Mouse (Mus musculus) MEL (cell line): Measurements from ENCODE around the gene Dgcr2. TPM values are rescaled to one million over a fixed set of nuclear protein-coding genes. Genes with fewer than 3 reads are reported as not detected.

ENCODE experiments used
- DNase-seq: peaks from one replicate; pipeline ENCODE4 v3.0.0; 2011; ENCODE audit warnings: low read depth, low spot score
- H3K27ac ChIP-seq: 2 replicates; pipeline ENCODE4 v1.5.1; 2012; ENCODE audit warnings: low read depth, mild to moderate bottlenecking, control low read depth, low read length, moderate library complexity; ENCODE audit not compliant: control insufficient read depth
- H3K27me3 ChIP-seq, 2 experiments: fragments of 150-350 bp in 1 of 2; sonication (generic) in 1 of 2; 2 replicates each; pipeline ENCODE4 v1.6.1; 2012; ENCODE audit warnings: low read length in 2 of 2, mild to moderate bottlenecking in 2 of 2, improper control_type of control experiment in 1 of 2, moderate library complexity in 1 of 2; ENCODE audit not compliant: insufficient read depth in 2 of 2, control insufficient read depth in 1 of 2
- H3K36me3 ChIP-seq, 2 experiments: 2 replicates each; pipeline ENCODE4 v1.6.1; 2012 to 2014; ENCODE audit warnings: low read length in 2 of 2, improper control_type of control experiment in 1 of 2, inconsistent platforms in 1 of 2, mild to moderate bottlenecking in 1 of 2; ENCODE audit not compliant: insufficient read depth in 2 of 2, control insufficient read depth in 1 of 2
- H3K4me1 ChIP-seq, 2 experiments: fragments of 150-350 bp in 1 of 2; sonication (generic) in 1 of 2; 2 replicates each; pipeline ENCODE4 v1.6.1; 2012; ENCODE audit warnings: low read length in 2 of 2, improper control_type of control experiment in 1 of 2, mild to moderate bottlenecking in 1 of 2; ENCODE audit not compliant: insufficient read depth in 2 of 2, control insufficient read depth in 1 of 2
- H3K4me3 ChIP-seq, 2 experiments: fragments of 150-350 bp in 1 of 2; sonication (generic) in 1 of 2; 2 replicates each; pipeline ENCODE4 v1.5.1; 2012; ENCODE audit warnings: low read depth in 2 of 2, low read length in 2 of 2, mild to moderate bottlenecking in 2 of 2, moderate library complexity in 2 of 2, control low read depth in 1 of 2, improper control_type of control experiment in 1 of 2; ENCODE audit not compliant: control insufficient read depth in 1 of 2, insufficient read depth in 1 of 2
- H3K79me2 ChIP-seq: 2 replicates; pipeline ENCODE4 v1.6.1; 2012; ENCODE audit warnings: mild to moderate bottlenecking, low read length, moderate library complexity; ENCODE audit not compliant: control insufficient read depth, poor library complexity, insufficient read depth
- H3K9ac ChIP-seq: 2 replicates; pipeline ENCODE4 v1.6.1; 2012; ENCODE audit warnings: low read depth, mild to moderate bottlenecking, control low read depth, low read length, moderate library complexity; ENCODE audit not compliant: control insufficient read depth, poor library complexity, severe bottlenecking
- H3K9me3 ChIP-seq: fragments of 150-350 bp; sonication (generic); replicated peaks from 2 replicates; pipeline ENCODE4 v1.6.1; 2012; ENCODE audit warnings: mild to moderate bottlenecking, low read length, improper control_type of control experiment, moderate library complexity; ENCODE audit not compliant: insufficient read depth
- CHD1 ChIP-seq: IDR thresholded peaks from 2 replicates; pipeline ENCODE4 v1.6.1; 2012; ENCODE audit warnings: low read depth, mild to moderate bottlenecking, inconsistent platforms, low read length, improper control_type of control experiment
- CHD2 ChIP-seq: IDR thresholded peaks from 2 replicates; pipeline ENCODE4 v1.6.1; 2011; ENCODE audit warnings: low read length, improper control_type of control experiment
- E2F4 ChIP-seq: IDR thresholded peaks from 2 replicates; pipeline ENCODE4 v1.6.1; 2011; ENCODE audit warnings: low read depth, low read length, improper control_type of control experiment, borderline replicate concordance
- ELF1 ChIP-seq: IDR thresholded peaks from 2 replicates; pipeline ENCODE4 v1.6.1; 2014; ENCODE audit warnings: low read depth, mild to moderate bottlenecking, inconsistent platforms, low read length, improper control_type of control experiment, moderate library complexity
- EP300 ChIP-seq, 2 experiments: IDR thresholded peaks; 2 replicates each; pipeline ENCODE4 v1.6.1; 2011; ENCODE audit warnings: improper control_type of control experiment in 2 of 2, low read length in 2 of 2, low read depth in 1 of 2, mild to moderate bottlenecking in 1 of 2
- ETS1 ChIP-seq: IDR thresholded peaks from 2 replicates; pipeline ENCODE4 v1.6.1; 2012; ENCODE audit warnings: low read depth, mild to moderate bottlenecking, inconsistent platforms, low read length, improper control_type of control experiment, moderate library complexity
- GABPA ChIP-seq: IDR thresholded peaks from 2 replicates; pipeline ENCODE4 v1.6.1; 2012; ENCODE audit warnings: low read depth, mild to moderate bottlenecking, inconsistent platforms, low read length, improper control_type of control experiment, moderate library complexity
- GATA1 ChIP-seq: IDR thresholded peaks from 2 replicates; pipeline ENCODE4 v1.6.1; 2011; ENCODE audit warnings: low read depth, low read length, improper control_type of control experiment
- HCFC1 ChIP-seq: IDR thresholded peaks from 2 replicates; pipeline ENCODE4 v1.6.1; 2012; ENCODE audit warnings: low read depth, mild to moderate bottlenecking, inconsistent platforms, low read length, improper control_type of control experiment, moderate library complexity
- JUND ChIP-seq: IDR thresholded peaks from 2 replicates; pipeline ENCODE4 v1.6.1; 2011; ENCODE audit warnings: low read depth, mild to moderate bottlenecking, improper control_type of control experiment, low read length
- KAT2A ChIP-seq: conservative IDR thresholded peaks from 2 replicates; pipeline ENCODE4 v1.6.1; 2012; ENCODE audit warnings: low read depth, low read length, improper control_type of control experiment, inconsistent platforms
- MAX ChIP-seq: IDR thresholded peaks from 2 replicates; pipeline ENCODE4 v1.6.1; 2011; ENCODE audit warnings: low read length, improper control_type of control experiment
- MAZ ChIP-seq: IDR thresholded peaks from 2 replicates; pipeline ENCODE4 v1.6.1; 2012; ENCODE audit warnings: low read depth, mild to moderate bottlenecking, inconsistent platforms, low read length, improper control_type of control experiment
- MEF2A ChIP-seq: IDR thresholded peaks from 2 replicates; pipeline ENCODE4 v1.6.1; 2014; ENCODE audit warnings: low read depth, mild to moderate bottlenecking, inconsistent platforms, low read length, improper control_type of control experiment; ENCODE audit not compliant: poor library complexity, insufficient replicate concordance, severe bottlenecking; ENCODE audit errors: extremely low read depth
- MYC ChIP-seq: IDR thresholded peaks from 2 replicates; pipeline ENCODE4 v1.6.1; 2011; ENCODE audit warnings: low read depth, mild to moderate bottlenecking, low read length, improper control_type of control experiment, moderate library complexity
- NELFE ChIP-seq: IDR thresholded peaks from 2 replicates; pipeline ENCODE4 v1.6.1; 2011; ENCODE audit warnings: low read depth, low read length, improper control_type of control experiment
- NRF1 ChIP-seq: IDR thresholded peaks from 2 replicates; pipeline ENCODE4 v1.6.1; 2014; ENCODE audit warnings: low read depth, mild to moderate bottlenecking, inconsistent platforms, low read length, improper control_type of control experiment, moderate library complexity; ENCODE audit not compliant: poor library complexity, insufficient read depth, severe bottlenecking
- POLR2A ChIP-seq, 2 experiments: IDR thresholded peaks; 2 replicates each; pipeline ENCODE4 v1.6.1; 2011 to 2012; ENCODE audit warnings: low read length in 2 of 2, mild to moderate bottlenecking in 2 of 2, control low read depth in 1 of 2, improper control_type of control experiment in 1 of 2, low read depth in 1 of 2, moderate library complexity in 1 of 2; ENCODE audit not compliant: control insufficient read depth in 1 of 2, insufficient read depth in 1 of 2, poor library complexity in 1 of 2
- POLR2AphosphoS2 ChIP-seq: IDR thresholded peaks from 2 replicates; pipeline ENCODE4 v1.6.1; 2011; ENCODE audit warnings: low read length, improper control_type of control experiment
- POLR2AphosphoS5 ChIP-seq: IDR thresholded peaks from 2 replicates; pipeline ENCODE4 v1.6.1; 2012; ENCODE audit warnings: low read depth, borderline replicate concordance, mild to moderate bottlenecking, inconsistent platforms, low read length, moderate library complexity, mixed read lengths
- RAD21 ChIP-seq: IDR thresholded peaks from 2 replicates; pipeline ENCODE4 v1.6.1; 2011; ENCODE audit warnings: mild to moderate bottlenecking, low read depth, low read length, improper control_type of control experiment
- RCOR1 ChIP-seq: IDR thresholded peaks from 2 replicates; pipeline ENCODE4 v1.6.1; 2012; ENCODE audit warnings: low read depth, mild to moderate bottlenecking, inconsistent platforms, low read length, improper control_type of control experiment
- SIN3A ChIP-seq: IDR thresholded peaks from 2 replicates; pipeline ENCODE4 v1.6.1; 2012; ENCODE audit warnings: low read length, improper control_type of control experiment, inconsistent platforms
- SMC3 ChIP-seq: IDR thresholded peaks from 2 replicates; pipeline ENCODE4 v1.6.1; 2011; ENCODE audit warnings: low read depth, low read length, improper control_type of control experiment
- TAL1 ChIP-seq: IDR thresholded peaks from 2 replicates; pipeline ENCODE4 v1.6.1; 2012; ENCODE audit warnings: mild to moderate bottlenecking, inconsistent platforms, low read length, moderate library complexity, mixed read lengths
- TBP ChIP-seq: IDR thresholded peaks from 2 replicates; pipeline ENCODE4 v1.8.0; 2011; ENCODE audit warnings: low read depth, low read length, improper control_type of control experiment
- TCF12 ChIP-seq: IDR thresholded peaks from 2 replicates; pipeline ENCODE4 v1.6.1; 2014; ENCODE audit warnings: low read depth, mild to moderate bottlenecking, inconsistent platforms, low read length, improper control_type of control experiment, moderate library complexity
- UBTF ChIP-seq: IDR thresholded peaks from 2 replicates; pipeline ENCODE4 v1.6.1; 2012; ENCODE audit warnings: low read depth, mild to moderate bottlenecking, inconsistent platforms, low read length, improper control_type of control experiment, moderate library complexity, borderline replicate concordance; ENCODE audit not compliant: insufficient read depth
- ZC3H11A ChIP-seq: IDR thresholded peaks from 2 replicates; pipeline ENCODE4 v1.6.1; 2012; ENCODE audit warnings: low read depth, mild to moderate bottlenecking, inconsistent platforms, low read length, improper control_type of control experiment
- ZKSCAN1 ChIP-seq: IDR thresholded peaks from 2 replicates; pipeline ENCODE4 v1.6.1; 2012; ENCODE audit warnings: low read depth, mild to moderate bottlenecking, inconsistent platforms, low read length, improper control_type of control experiment, moderate library complexity
- ZMIZ1 ChIP-seq: IDR thresholded peaks from 2 replicates; pipeline ENCODE4 v1.6.1; 2012; ENCODE audit warnings: low read depth, mild to moderate bottlenecking, inconsistent platforms, low read length, improper control_type of control experiment, moderate library complexity
- ZNF384 ChIP-seq: IDR thresholded peaks from 2 replicates; pipeline ENCODE4 v1.6.1; 2012; ENCODE audit warnings: low read depth, mild to moderate bottlenecking, inconsistent platforms, low read length, improper control_type of control experiment
- polyA plus RNA-seq, 2 experiments: library from polyadenylated mRNA; stranded (reverse) in 1 of 2; unstranded in 1 of 2; fragments of >175 nt in 1 of 2; fragments of >200 nt in 1 of 2; gene quantifications; 2 replicates each; pipeline versions ENCODE4 v1.2.1 to v1.2.4; 2012; ENCODE audit warnings: low replicate concordance in 2 of 2, low read depth in 1 of 2; ENCODE audit not compliant: insufficient read length in 2 of 2, insufficient read depth in 1 of 2, missing spikeins in 1 of 2
- total RNA-seq: library from RNA; depleted of rRNA; stranded (reverse); fragments of 300-350 nt; gene quantifications from 2 replicates; pipeline ENCODE4 v1.2.3, GENCODE M21; 2012

Gene Dgcr2
- total and polyA plus RNA-seq, 3 experiments = 37.1 to 53.7 TPM; not detected in 1

GRCm38 (mm10) chr16:17939255-17939751, 40.9 kb upstream of the Dgcr2 start (continued):
- TF ChIP-seq RCOR1 (no peak), EP300 (IDR thresholded peaks at IDR 0.05; ENCODE audit: low read depth in 1 of 2, low read length in 2 of 2) (peak; percentile 51 to 58; a peak in 3 of 4 replicates), KAT2A (no peak), CHD2 (no peak), POLR2A (IDR thresholded peaks at IDR 0.05; ENCODE audit: control insufficient read depth in 1 of 2, insufficient read depth in 1 of 2, low read depth in 1 of 2, low read length in 2 of 2, poor library complexity in 1 of 2) (peak; percentile 39 to 84; a peak in 2 of 4 replicates), ZKSCAN1 (no peak), MAX (peak; percentile 65; the same call in 1 of the 2 replicates), TCF12 (peak; percentile 54), POLR2AphosphoS5 (no peak), JUND (no peak), HCFC1 (peak; percentile 42; the same call in 1 of the 2 replicates), ZMIZ1 (peak; percentile 85)

DNA sequence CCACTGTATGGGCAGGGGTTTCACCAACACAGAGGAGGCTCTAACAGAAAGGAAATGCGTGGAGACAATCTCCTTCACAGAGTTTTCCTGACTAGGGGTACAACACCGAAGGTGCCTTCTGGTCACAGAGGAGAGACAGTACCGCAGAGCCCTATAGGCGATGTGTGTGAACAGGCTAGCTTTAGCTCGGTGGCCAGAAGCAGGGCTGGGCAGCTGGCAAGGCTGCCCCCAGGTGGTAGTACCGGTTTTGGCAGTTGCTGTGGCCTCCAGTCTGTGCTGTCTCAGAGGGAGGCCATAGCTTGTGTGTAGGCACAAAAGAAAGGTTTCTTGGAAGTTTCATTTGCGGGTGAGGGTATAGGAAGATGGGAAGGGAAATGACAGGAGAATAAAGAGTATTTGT, 40.5 kb upstream of the Dgcr2 start:
- DNase-seq = peak; percentile 92
- H3K27me3 ChIP-seq = no peaks in the 10 kb centered on the region
- no peaks in the 10 kb centered on the region for H3K9me3 ChIP-seq
- peaks cover 0 to 20% of the 10 kb centered on the region in 2 experiments; a peak in 2 of 4 replicates for H3K36me3 ChIP-seq
- H3K27ac ChIP-seq = peak overlapping the region; percentile 87
- H3K79me2 ChIP-seq = no peaks in the 10 kb centered on the region
- H3K4me1 ChIP-seq = peaks cover 21 to 27% of the 10 kb centered on the region in 2 experiments
- peak overlapping the region; percentile 37 to 43 for H3K4me3 ChIP-seq
- H3K9ac ChIP-seq = peak overlapping the region; percentile 61
- TF ChIP-seq GABPA (no peak), TAL1 (no peak), ETS1 (no peak; the same call in 1 of the 2 replicates), JUND (0 out of 2 replicates have a peak, but pooled peaks have one; percentile 28), CHD1 (no peak), MAZ (no peak), TCF12 (0 out of 2 replicates have a peak, but pooled peaks have one; percentile 7), NELFE (no peak; the same call in 1 of the 2 replicates), MYC (peak; percentile 11; the same call in 1 of the 2 replicates), E2F4 (no peak), RAD21 (peak; percentile 67), ELF1 (no peak), GATA1 (no peak), MEF2A (no peak), CHD2 (no peak), ZC3H11A (peak; percentile 66), SIN3A (0 out of 2 replicates have a peak, but pooled peaks have one; percentile 19), TBP (no peak), NRF1 (no peak), HCFC1 (peak; percentile 61), POLR2A (IDR thresholded peaks at IDR 0.05; ENCODE audit: control insufficient read depth in 1 of 2, insufficient read depth in 1 of 2, low read depth in 1 of 2, low read length in 2 of 2, poor library complexity in 1 of 2) (no peak), RCOR1 (no peak), ZNF384 (peak; percentile 33; the same call in 1 of the 2 replicates), UBTF (no peak), POLR2AphosphoS2 (no peak), EP300 (IDR thresholded peaks at IDR 0.05; ENCODE audit: low read depth in 1 of 2, low read length in 2 of 2) (no peak), SMC3 (peak; percentile 76), ZMIZ1 (no peak), POLR2AphosphoS5 (no peak), MAX (no peak), ZKSCAN1 (no peak)
